Comparison of ENCODE assay signal across 8 mouse cellular contexts in the genomic region with DNA sequence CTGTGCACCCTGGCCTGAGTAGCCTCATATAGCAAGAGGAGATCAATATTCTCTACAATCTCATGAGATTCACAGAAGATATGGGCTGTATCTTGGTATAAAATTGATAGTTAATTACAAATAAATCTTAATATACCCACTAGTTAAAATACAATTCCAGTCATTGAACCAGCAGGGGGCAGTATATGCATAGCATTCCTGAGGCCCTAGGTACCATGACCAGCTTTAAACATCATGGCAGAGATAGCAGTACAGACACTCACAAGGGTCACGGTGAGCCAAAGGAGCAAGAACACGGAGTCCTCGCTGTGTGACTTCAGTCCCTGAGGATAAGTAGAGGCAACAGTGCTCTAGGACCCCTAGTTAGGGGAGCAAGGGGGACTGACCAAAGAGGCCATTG. TPM values are rescaled to one million over a fixed set of nuclear protein-coding genes. Genes with fewer than 3 reads are reported as not detected.
A peak's percentile ranks its signal among the peaks of the same experiment; 100 is the strongest.
DNase-seq lines count a peak whose midpoint lies in the region; ATAC-seq and TF ChIP-seq lines count a peak whose summit lies in the region.
"Had no signal": no experiment of that assay in that cellular context is flagged by ENCODE, and none has a peak within 500 bp of the region (broad histone marks: within the 10 kb centered on the region; RNA-seq: fewer than 3 reads in every experiment).

No protein-coding gene starts in this region.

- no peaks in the 10 kb centered on the region for H3K36me3 ChIP-seq in hindbrain, embryonic 14.5 days (replicated peaks; ENCODE audit: control insufficient read depth, insufficient read depth)
- H3K36me3 ChIP-seq in hindbrain, embryonic 12.5 days, result no peaks in the 10 kb centered on the region
- H3K36me3 ChIP-seq in ES-E14 (ENCODE audit: control insufficient read depth, insufficient read depth, low read length, poor library complexity, severe bottlenecking), result no peaks in the 10 kb centered on the region
- H3K36me3 ChIP-seq: lung, embryonic 15.5 days had no signal

- intact Hi-C loops in left cerebral cortex, postnatal 4 days (cut with DNase I), result loop anchor here (5.0 kb wide), 2 partner anchors 50 to 95 kb away; no protein-coding TSS in a partner anchor

- H3K4me1 ChIP-seq in hindbrain, embryonic 14.5 days (replicated peaks; ENCODE audit: control insufficient read depth, insufficient read depth, low read length), result no peaks in the 10 kb centered on the region
- H3K4me1 ChIP-seq in hindbrain, embryonic 12.5 days, result no peaks in the 10 kb centered on the region
- H3K4me1 ChIP-seq in ES-E14 (ENCODE audit: control insufficient read depth in 2 of 2, insufficient read depth in 2 of 2, low read length in 2 of 2, poor library complexity in 1 of 2), result 0 out of 4 replicates have a peak, but pooled peaks cover 0 to 2% of the 10 kb centered on the region in 2 experiments
- H3K4me1 ChIP-seq: lung, embryonic 15.5 days had no signal

- peak; percentile 75 for DNase-seq in hindbrain, embryonic 14.5 days (ENCODE audit: low spot score)
- DNase-seq in B cell, adult 2 months, result peak; percentile 71 to 72
- DNase-seq in ES-E14 (ENCODE audit: low read depth, low spot score), result no peak
- DNase-seq in embryo, embryonic 10 days (ENCODE audit: low spot score), result peak; percentile 81
- DNase-seq in left cerebral cortex, postnatal 4 days, result peak; percentile 23
- peak; percentile 43 for DNase-seq in thymus, postnatal 25 days

- in situ Hi-C loops in ES-E14 (cut with MboI; ENCODE audit: low sequenced_read_pairs in 2 of 2, unreplicated experiment in 2 of 2), result no loop called here

- H3K9me3 ChIP-seq in hindbrain, embryonic 14.5 days (ENCODE audit: control insufficient read depth, low read length), result no peaks in the 10 kb centered on the region
- no peaks in the 10 kb centered on the region for H3K9me3 ChIP-seq in hindbrain, embryonic 12.5 days (replicated peaks)
- no peaks in the 10 kb centered on the region for H3K9me3 ChIP-seq in ES-E14 (ENCODE audit: control insufficient read depth, insufficient read depth, low read depth, low read length)
- H3K9me3 ChIP-seq: lung, embryonic 15.5 days had no signal

- H3K27ac ChIP-seq in hindbrain, embryonic 14.5 days, result no peak overlapping the region
- H3K27ac ChIP-seq in hindbrain, embryonic 12.5 days, result no peak overlapping the region
- H3K27ac ChIP-seq in ES-E14 (ENCODE audit: insufficient read depth, low read depth, low read length, poor library complexity, severe bottlenecking), result no peak overlapping the region
- H3K27ac ChIP-seq: lung, embryonic 15.5 days had no signal

- ATAC-seq in hindbrain, embryonic 14.5 days (ENCODE audit: low FRiP score), result no peak
- no peak for ATAC-seq in hindbrain, embryonic 12.5 days (ENCODE audit: low FRiP score)

- 65% methylated on average over 3 of the region's 3 CpGs for WGBS in hindbrain, embryonic 14.5 days
- 60% methylated on average over 3 of the region's 3 CpGs for WGBS in hindbrain, embryonic 12.5 days

- no peak overlapping the region for H3K4me3 ChIP-seq in hindbrain, embryonic 14.5 days (replicated peaks; ENCODE audit: low read length)
- no peak overlapping the region for H3K4me3 ChIP-seq in hindbrain, embryonic 12.5 days
- no peak overlapping the region for H3K4me3 ChIP-seq in ES-E14 (ENCODE audit: insufficient read depth in 1 of 2, low read depth in 1 of 2, low read length in 2 of 2, poor library complexity in 1 of 2, severe bottlenecking in 1 of 2)
- H3K4me3 ChIP-seq: lung, embryonic 15.5 days had no signal

- no peaks in the 10 kb centered on the region for H3K27me3 ChIP-seq in hindbrain, embryonic 14.5 days (ENCODE audit: control insufficient read depth, insufficient read depth, low read length)
- no peaks in the 10 kb centered on the region for H3K27me3 ChIP-seq in hindbrain, embryonic 12.5 days
- H3K27me3 ChIP-seq: lung, embryonic 15.5 days had no signal

- no peak overlapping the region for H3K9ac ChIP-seq in hindbrain, embryonic 14.5 days
- H3K9ac ChIP-seq in hindbrain, embryonic 12.5 days, result no peak overlapping the region
- no peak overlapping the region for H3K9ac ChIP-seq in ES-E14 (ENCODE audit: insufficient read depth, low read depth, low read length, poor library complexity, severe bottlenecking)
- H3K9ac ChIP-seq: lung, embryonic 15.5 days had no signal

- H3K4me2 ChIP-seq in hindbrain, embryonic 14.5 days (replicated peaks), result no peak overlapping the region
- H3K4me2 ChIP-seq in hindbrain, embryonic 12.5 days (replicated peaks), result no peak overlapping the region
- H3K4me2 ChIP-seq: lung, embryonic 15.5 days had no signal

TF ChIP-seq in ES-E14, 5 proteins besides CTCF, POLR2A, EP300 and RAD21:
- TF ChIP-seq ZC3H11A (IDR thresholded peaks at IDR 0.05; ENCODE audit: borderline replicate concordance, low read depth, low read length) (peak; percentile 34; the same call in 1 of the 2 replicates), HCFC1 (IDR thresholded peaks at IDR 0.05; ENCODE audit: borderline replicate concordance, insufficient read depth, low read length) (no peak), ZNF384 (IDR thresholded peaks at IDR 0.05; ENCODE audit: low read depth, low read length) (no peak), MAFK (IDR thresholded peaks at IDR 0.05; ENCODE audit: insufficient read depth, low read depth, low read length) (no peak)

RNA-seq across cellular contexts. Expression of gene Ephx1, which starts 28.6 kb away (rescaled TPM):
- polyA plus RNA-seq in hindbrain, embryonic 14.5 days (2014; fragmentation: Nextera tagmentation; extraction: Ambion mirVana), result 8.7 and 10.3 TPM in 2 replicates
- 2.1 and 2.4 TPM in 2 replicates for polyA plus RNA-seq in hindbrain, embryonic 12.5 days (2016; fragmentation: Nextera tagmentation; extraction: Ambion mirVana)
- 12.5 and 35.9 TPM in 2 replicates for total RNA-seq in ES-E14 (2012; rRNA removed)
- total RNA-seq in left cerebral cortex, postnatal 4 days (2021), result 1 to 10 TPM; 9.0 to 9.9 TPM

RNA-seq across cellular contexts. Expression of gene Tmem63a, which starts 50.0 kb away (rescaled TPM):
- 1.5 and 1.6 TPM in 2 replicates for polyA plus RNA-seq in hindbrain, embryonic 14.5 days (2014; fragmentation: Nextera tagmentation; extraction: Ambion mirVana)
- 6.9 and 7.2 TPM in 2 replicates for polyA plus RNA-seq in hindbrain, embryonic 12.5 days (2016; fragmentation: Nextera tagmentation; extraction: Ambion mirVana)
- 14.7 and 30.5 TPM in 2 replicates for total RNA-seq in ES-E14 (2012; rRNA removed)
- total RNA-seq in left cerebral cortex, postnatal 4 days (2021), result 1 to 10 TPM; 1.8 to 3.3 TPM

RNA-seq across cellular contexts. Expression of gene Lefty1, which starts 57.3 kb away (rescaled TPM):
- polyA plus RNA-seq in hindbrain, embryonic 14.5 days (2014; fragmentation: Nextera tagmentation; extraction: Ambion mirVana), result 0.20 and 0.41 TPM in 2 replicates
- 0.46 and 1.7 TPM in 2 replicates for polyA plus RNA-seq in hindbrain, embryonic 12.5 days (2016; fragmentation: Nextera tagmentation; extraction: Ambion mirVana)
- 281 and 714 TPM in 2 replicates for total RNA-seq in ES-E14 (2012; rRNA removed)
- 1 to 10 TPM; 2.9 to 3.4 TPM for total RNA-seq in left cerebral cortex, postnatal 4 days (2021)

RNA-seq across cellular contexts. Expression of gene 9130409I23Rik, which starts 58.9 kb away (rescaled TPM):
- not detected in 2 replicates for polyA plus RNA-seq in hindbrain, embryonic 14.5 days (2014; fragmentation: Nextera tagmentation; extraction: Ambion mirVana)
- polyA plus RNA-seq in hindbrain, embryonic 12.5 days (2016; fragmentation: Nextera tagmentation; extraction: Ambion mirVana), result 0.10 TPM in 1 of 2 replicates, not detected in the other
- total RNA-seq in ES-E14 (2012; rRNA removed), result not detected in 2 replicates
- not detected for total RNA-seq in left cerebral cortex, postnatal 4 days (2021)
- polyA plus RNA-seq: lung, embryonic 15.5 days had no signal

Comparison
In these comparisons a context has a peak if more than half of its experiments do, and no peak if none do; other contexts are left out.
1. RNA of gene Lefty1, which starts 57.3 kb away (total RNA-seq): 281 to 714 TPM in ES-E14; 2.9 to 3.4 TPM in left cerebral cortex, postnatal 4 days; every median in the first group is over 10 times any median in the second.